Mouse (Mus musculus) gastrocnemius, adult 18-20 months (tissue): ENCODE results near the gene Gp1ba. TPM values are rescaled to one million over a fixed set of nuclear protein-coding genes. Genes with fewer than 3 reads are reported as not detected.
A peak's percentile ranks its signal among the peaks of the same experiment; 100 is the strongest.

Source experiments
- DNase-seq: peaks from one replicate; pipeline ENCODE4 v3.0.0; 2021; ENCODE audit warnings: low spot score
- total RNA-seq, 2 experiments: library from RNA; stranded (reverse); gene quantifications; 2 replicates each; pipeline ENCODE4 v1.2.3; 2021

Gene Gp1ba
- total RNA-seq, 2 experiments from 2014 or later = 0.09 TPM; not detected in 1

- DNase-seq = no peak
Observed at GRCm38 (mm10) chr11:70628431-70628830, 10.5 kb upstream of the Gp1ba start.

GRCm38 (mm10) chr11:70629557-70629956 is 9.4 kb upstream of the Gp1ba start:
- no peak for DNase-seq

- no peak for DNase-seq
Observed at GRCm38 (mm10) chr11:70630129-70630528, 8.8 kb upstream of the Gp1ba start.

GRCm38 (mm10) chr11:70635601-70636000 is 3.3 kb upstream of the Gp1ba start:
- DNase-seq = no peak

GRCm38 (mm10) chr11:70637764-70638163 is 1.2 kb upstream of the Gp1ba start:
- no peak for DNase-seq

GRCm38 (mm10) chr11:70638293-70638692 is 629 bp upstream of the Gp1ba start:
- DNase-seq = no peak

- no peak for DNase-seq
Observed at GRCm38 (mm10) chr11:70639976-70640375, 1.1 kb downstream of the Gp1ba start.

- no peak for DNase-seq
Observed at GRCm38 (mm10) chr11:70641241-70641640, 2.3 kb downstream of the Gp1ba start.

GRCm38 (mm10) chr11:70643051-70643450 is 4.1 kb downstream of the Gp1ba start:
- DNase-seq = no peak

GRCm38 (mm10) chr11:70644564-70645103 is 5.7 kb downstream of the Gp1ba start:
- no peak for DNase-seq

GRCm38 (mm10) chr11:70645461-70646258 is 6.7 kb downstream of the Gp1ba start:
- no peak for DNase-seq

- DNase-seq = no peak
Observed at GRCm38 (mm10) chr11:70646259-70646555, 7.3 kb downstream of the Gp1ba start.

- peak; percentile 97 for DNase-seq
Observed at GRCm38 (mm10) chr11:70646691-70647650, 8.0 kb downstream of the Gp1ba start, which contains the start of the genes Rnf167 and Slc25a11. Gene Rnf167 (plus strand): TSS chr11:70647235. Gene Slc25a11 (minus strand): TSS chr11:70647479.

GRCm38 (mm10) chr11:70647716-70648420 is 8.9 kb downstream of the Gp1ba start:
- no peak for DNase-seq

- no peak for DNase-seq
Observed at GRCm38 (mm10) chr11:70648512-70648911, 9.6 kb downstream of the Gp1ba start.

- no peak for DNase-seq
Observed at GRCm38 (mm10) chr11:70649185-70649734, 10.3 kb downstream of the Gp1ba start.

- no peak for DNase-seq
Observed at GRCm38 (mm10) chr11:70650322-70651175, 11.6 kb downstream of the Gp1ba start.

GRCm38 (mm10) chr11:70651391-70651790 is 12.5 kb downstream of the Gp1ba start:
- DNase-seq = no peak

GRCm38 (mm10) chr11:70652029-70652883 is 13.3 kb downstream of the Gp1ba start:
- no peak for DNase-seq
